Mouse (Mus musculus) kidney, postnatal 36 days (tissue): ENCODE data around the gene Krtap9-3.

Experiments
- DNase-seq, 2 experiments: peaks; one replicate each; pipeline ENCODE4 v3.0.0; 2021 to 2022; ENCODE audit warnings: mixed read lengths in 2 of 2

Gene Krtap9-3

DNA sequence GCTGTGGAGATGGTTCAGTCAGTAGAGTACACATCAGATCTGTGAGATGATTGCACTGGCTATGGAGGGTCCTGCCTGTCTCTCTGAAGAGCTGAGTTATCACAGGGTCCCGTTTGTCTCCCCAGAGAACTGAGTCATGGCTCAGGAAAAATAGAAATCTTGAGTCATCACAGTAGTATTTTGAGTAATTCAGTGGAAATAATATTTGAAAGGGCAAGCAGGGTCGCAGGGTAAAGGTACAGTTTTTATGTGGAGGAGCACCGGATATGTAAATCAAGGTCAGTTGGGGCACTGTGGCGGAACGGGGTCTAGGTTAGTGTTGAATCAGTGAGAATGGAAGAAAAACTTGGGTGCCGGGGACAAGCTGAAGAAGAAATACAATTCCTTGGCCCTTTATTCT, 35.3 kb downstream of the Krtap9-3 start:
- DNase-seq: no peak

DNA sequence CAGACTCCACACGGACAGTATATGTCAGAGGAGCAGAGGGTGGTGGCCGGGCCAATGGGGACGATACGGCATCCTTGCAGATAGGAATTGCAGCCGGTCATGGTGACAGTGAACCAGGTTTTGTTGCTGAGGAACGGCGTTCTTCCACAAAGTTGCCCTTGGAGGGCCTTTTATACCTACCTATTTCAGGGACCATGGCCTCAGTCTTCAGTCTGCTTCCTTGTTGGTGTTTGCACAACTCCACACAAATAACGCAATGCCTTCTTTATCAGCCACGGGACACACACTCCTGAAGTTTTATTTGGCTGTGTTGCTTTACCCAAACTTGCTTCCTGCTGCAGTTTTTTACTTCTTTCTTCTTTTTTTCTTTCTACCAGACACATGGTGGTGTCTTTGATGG, 38.5 kb downstream of the Krtap9-3 start, which contains the start of gene Gm11939:
TSS of gene Gm11939 (minus strand) at position 101 of the 400 bp plus-strand sequence.
- DNase-seq: no peak

DNA sequence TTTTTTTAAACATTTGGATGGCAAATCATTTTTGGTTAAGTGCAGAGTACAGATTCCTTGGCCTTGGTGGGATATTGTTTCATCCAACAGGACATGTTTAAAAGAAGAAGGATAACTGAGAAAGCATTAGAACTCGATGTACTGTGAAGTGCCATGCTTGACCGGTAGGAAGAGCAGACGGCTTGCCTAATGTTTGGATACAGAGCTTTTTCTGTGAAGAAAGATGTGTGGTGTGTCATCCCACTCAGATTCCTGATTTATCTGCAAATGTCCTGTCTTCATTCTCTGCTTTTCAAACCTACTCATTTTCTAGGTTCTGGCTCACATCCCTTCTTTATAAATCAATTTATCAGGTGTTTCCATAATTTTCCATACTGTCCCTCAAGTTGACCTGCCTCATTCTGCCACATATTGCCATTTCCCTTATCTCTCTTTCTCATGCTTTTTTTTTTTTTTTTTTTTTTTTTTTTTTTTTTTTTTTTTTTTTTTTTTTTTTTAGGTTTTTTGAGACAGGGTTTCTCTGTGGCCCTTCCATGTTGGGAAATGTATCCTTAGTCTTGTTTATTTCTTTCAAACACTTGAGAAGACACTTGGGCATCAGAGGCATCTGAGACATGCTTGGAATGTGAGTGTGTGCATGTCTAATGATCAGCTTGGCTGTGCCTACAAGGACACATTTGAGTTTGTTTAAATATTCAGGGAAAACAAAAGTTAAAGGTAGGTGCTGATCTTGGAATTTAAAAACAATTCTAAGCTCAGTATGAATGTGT, 39.7 kb downstream of the Krtap9-3 start:
- peak in 1 of 2 experiments; percentile 1 for DNase-seq

DNA sequence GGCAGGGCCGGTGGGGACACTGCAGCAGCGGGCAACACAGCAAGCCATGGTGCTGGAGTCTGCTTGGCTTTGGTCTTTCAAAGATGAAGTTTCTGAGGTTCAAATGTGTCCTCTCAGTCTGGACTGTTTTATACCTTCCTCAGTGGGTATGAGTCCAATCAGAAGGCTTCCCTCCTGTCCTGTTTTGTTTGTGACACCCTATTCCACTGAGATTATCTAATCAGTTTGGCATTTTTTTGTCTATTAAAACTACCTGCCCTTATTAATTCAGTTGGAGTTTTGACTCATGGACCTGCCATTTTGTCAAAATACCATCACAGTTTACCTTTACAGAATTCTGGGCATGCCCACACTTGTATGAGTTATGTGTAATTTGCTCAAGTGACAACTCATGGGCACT, 41.2 kb downstream of the Krtap9-3 start, which contains the start of gene Krtap3-2:
TSS of gene Krtap3-2 (minus strand) at position 101 of the 400 bp plus-strand sequence.
- no peak for DNase-seq

DNA sequence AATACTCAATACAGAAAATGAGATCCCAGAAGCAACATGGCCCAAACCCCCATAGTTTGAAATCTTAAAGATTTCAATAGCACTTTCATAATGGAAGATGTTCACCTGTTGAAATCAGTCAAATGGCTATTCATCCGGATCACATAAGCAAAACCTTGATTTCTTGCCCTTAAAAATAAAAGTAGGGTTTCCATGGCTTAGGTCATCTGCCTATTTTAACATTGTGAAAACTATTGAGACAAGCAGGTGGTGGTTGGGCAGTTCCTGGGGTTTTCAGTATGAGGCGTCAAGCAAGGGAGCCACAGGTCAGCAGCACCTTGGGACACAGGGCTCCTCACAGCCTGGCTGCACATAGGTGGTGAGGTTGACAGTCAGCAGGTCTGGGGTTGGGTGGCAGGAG, 41.7 kb downstream of the Krtap9-3 start:
- no peak for DNase-seq

DNA sequence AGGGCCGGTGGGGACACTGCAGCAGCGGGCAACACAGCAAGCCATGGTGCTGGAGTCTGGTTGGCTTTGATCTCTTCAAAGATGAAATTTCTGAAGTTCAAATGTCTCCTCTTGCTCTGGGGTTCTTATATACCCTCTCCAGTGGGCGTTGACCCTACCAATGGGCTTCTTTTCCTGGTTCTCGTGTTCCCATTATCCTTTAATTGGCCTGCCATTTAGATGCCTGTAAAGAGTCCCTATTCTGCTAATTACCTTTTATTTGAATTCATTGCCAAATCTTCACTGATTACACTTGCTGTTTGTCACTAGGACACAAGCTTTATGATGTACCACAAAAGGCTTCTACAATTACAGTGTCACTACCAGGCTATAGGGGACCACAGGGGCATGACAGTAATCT, 47.1 kb downstream of the Krtap9-3 start, which contains the start of gene Krtap3-3:
TSS of gene Krtap3-3 (minus strand) at position 101 of the 400 bp plus-strand sequence.
- DNase-seq: no peak

DNA sequence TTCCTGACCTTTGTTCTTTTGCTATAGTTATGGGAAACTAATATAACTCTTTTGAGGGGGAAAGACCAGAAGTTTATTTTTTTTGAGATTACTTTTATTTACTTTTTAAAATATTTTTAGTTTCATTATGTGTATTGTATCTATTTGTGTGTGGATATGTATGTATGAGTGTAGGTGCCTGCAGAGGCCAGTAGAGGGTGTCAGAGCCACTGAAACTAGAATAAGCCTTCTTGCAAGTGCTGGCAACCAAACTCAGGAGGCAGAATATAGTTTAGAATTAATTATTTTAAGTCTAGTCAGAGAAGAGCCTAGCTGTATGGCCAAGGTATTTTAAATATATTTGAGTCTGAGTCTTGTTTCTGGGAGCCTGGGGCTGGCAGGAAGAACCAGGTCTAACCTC, 50.0 kb downstream of the Krtap9-3 start:
- no peak for DNase-seq
